Comparison of ENCODE assay signal across 9 mouse cellular contexts in the genomic region with DNA sequence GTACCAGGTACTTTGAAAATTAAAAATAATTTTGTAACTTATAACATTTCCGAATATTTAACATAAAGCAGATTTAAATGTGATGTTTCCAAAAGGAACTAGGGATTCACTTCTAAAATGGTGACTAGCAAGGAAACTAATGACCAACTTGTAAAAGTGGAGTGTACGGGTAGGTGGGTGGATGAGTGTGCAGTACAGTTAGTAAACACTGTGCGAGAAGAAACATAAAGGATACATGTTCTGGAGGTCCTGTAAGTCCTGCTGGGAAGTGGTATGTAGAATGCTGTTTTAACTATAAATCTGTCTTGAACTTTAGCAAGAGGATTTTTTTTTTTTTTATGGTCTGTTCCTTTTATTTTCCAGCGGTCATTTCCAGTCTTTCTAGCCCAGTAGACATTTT. TPM values are rescaled to one million over a fixed set of nuclear protein-coding genes. Genes with fewer than 3 reads are reported as not detected.
DNase-seq lines count a peak whose midpoint lies in the region; ATAC-seq and TF ChIP-seq lines count a peak whose summit lies in the region.
"Had no signal": no experiment of that assay in that cellular context is flagged by ENCODE, and none has a peak within 500 bp of the region (broad histone marks: within the 10 kb centered on the region; RNA-seq: fewer than 3 reads in every experiment).

No protein-coding gene starts in this region.

- TF ChIP-seq CTCF in E14TG2a.4 (conservative IDR thresholded peaks at IDR 0.05; ENCODE audit: low read length), result no peak

- intact Hi-C loops in heart, postnatal 14 days (cut with DNase I), result loop anchor here (2.0 to 10.0 kb wide), 2 partner anchors 14 to 258 kb away; a partner anchor contains a TSS

- DNase-seq in heart, embryonic 10.5 days (ENCODE audit: low spot score), result no peak
- no peak for DNase-seq in heart, postnatal 14 days
- no peak for DNase-seq in hindbrain, embryonic 10.5 days (ENCODE audit: low spot score)
- no peak for DNase-seq in urinary bladder, postnatal 4 days (ENCODE audit: low spot score in 2 of 2)
- no peak for DNase-seq in cerebellum, adult 18-20 months
- no peak for DNase-seq in urinary bladder, postnatal 10 days (ENCODE audit: low spot score)
- DNase-seq: kidney, postnatal 4 days had no signal

- H3K4me1 ChIP-seq in heart, embryonic 10.5 days, result peaks cover 14% of the 10 kb centered on the region
- H3K4me1 ChIP-seq in E14TG2a.4 (replicated peaks; ENCODE audit: low read depth, low read length), result peaks cover 34% of the 10 kb centered on the region
- H3K4me1 ChIP-seq in hindbrain, embryonic 10.5 days (replicated peaks), result peaks cover 49% of the 10 kb centered on the region
- peaks cover 8% of the 10 kb centered on the region for H3K4me1 ChIP-seq in liver, embryonic 16.5 days (ENCODE audit: control insufficient read depth, low read depth, low read length)

- H3K27ac ChIP-seq in heart, embryonic 10.5 days, result no peak overlapping the region
- H3K27ac ChIP-seq in hindbrain, embryonic 10.5 days, result peak overlapping the region; percentile 97; the same call in 1 of the 2 replicates
- H3K27ac ChIP-seq in liver, embryonic 16.5 days (ENCODE audit: low read length), result no peak overlapping the region

- H3K36me3 ChIP-seq in heart, embryonic 10.5 days, result peaks cover 14% of the 10 kb centered on the region
- H3K36me3 ChIP-seq in E14TG2a.4 (ENCODE audit: insufficient read depth, low read length), result peaks cover 25% of the 10 kb centered on the region
- peaks cover 18% of the 10 kb centered on the region for H3K36me3 ChIP-seq in hindbrain, embryonic 10.5 days
- peaks cover 11% of the 10 kb centered on the region for H3K36me3 ChIP-seq in liver, embryonic 16.5 days (ENCODE audit: control insufficient read depth, insufficient read depth)

- H3K9ac ChIP-seq in liver, embryonic 16.5 days (ENCODE audit: low read depth, low read length), result no peak overlapping the region

- peak overlapping the region; percentile 98 for H3K4me2 ChIP-seq in liver, embryonic 16.5 days (ENCODE audit: low read depth, low read length)

- no peaks in the 10 kb centered on the region for H3K9me3 ChIP-seq in heart, embryonic 10.5 days
- no peaks in the 10 kb centered on the region for H3K9me3 ChIP-seq in E14TG2a.4 (ENCODE audit: low read length)
- H3K9me3 ChIP-seq in hindbrain, embryonic 10.5 days, result no peaks in the 10 kb centered on the region
- H3K9me3 ChIP-seq in liver, embryonic 16.5 days (replicated peaks; ENCODE audit: control insufficient read depth, low read length), result no peaks in the 10 kb centered on the region

- 80% methylated on average over 4 of the region's 4 CpGs for WGBS in heart, embryonic 10.5 days
- 78% methylated on average over 4 of the region's 4 CpGs for WGBS in hindbrain, embryonic 10.5 days
- WGBS in liver, embryonic 16.5 days (ENCODE audit: insufficient replicate concordance), result 72% methylated on average over 4 of the region's 4 CpGs

- ATAC-seq in liver, embryonic 16.5 days (ENCODE audit: low read depth), result no peak

- H3K4me3 ChIP-seq in heart, embryonic 10.5 days, result peak overlapping the region; percentile 97
- H3K4me3 ChIP-seq in E14TG2a.4 (replicated peaks; ENCODE audit: low read length), result peak overlapping the region; percentile 90; the same call in 1 of the 2 replicates
- H3K4me3 ChIP-seq in hindbrain, embryonic 10.5 days, result peak overlapping the region; percentile 74
- H3K4me3 ChIP-seq in liver, embryonic 16.5 days (ENCODE audit: low read depth, low read length), result peak overlapping the region; percentile 98

- no peaks in the 10 kb centered on the region for H3K27me3 ChIP-seq in heart, embryonic 10.5 days (ENCODE audit: insufficient read depth, poor library complexity, severe bottlenecking)
- no peaks in the 10 kb centered on the region for H3K27me3 ChIP-seq in E14TG2a.4 (ENCODE audit: insufficient read depth, low read length)
- no peaks in the 10 kb centered on the region for H3K27me3 ChIP-seq in hindbrain, embryonic 10.5 days (ENCODE audit: insufficient read depth, poor library complexity, severe bottlenecking)
- no peaks in the 10 kb centered on the region for H3K27me3 ChIP-seq in liver, embryonic 16.5 days (ENCODE audit: control insufficient read depth, insufficient read depth, low read depth, low read length)

RNA-seq across cellular contexts. Expression of a gene that starts 1.7 kb away (rescaled TPM):
- 18.5 and 21.7 TPM in 2 replicates for polyA plus RNA-seq in heart, embryonic 10.5 days (2016; fragmentation: Nextera tagmentation; extraction: Ambion mirVana)
- 10 to 100 TPM; 64.1 to 67.6 TPM for total RNA-seq in heart, postnatal 14 days (2021)
- 22.3 and 31.1 TPM in 2 replicates for polyA plus RNA-seq in hindbrain, embryonic 10.5 days (2016; fragmentation: Nextera tagmentation; extraction: Ambion mirVana)
- polyA plus RNA-seq in liver, embryonic 16.5 days (2015; fragmentation: Nextera tagmentation; extraction: Ambion mirVana), result 11.6 and 11.8 TPM in 2 replicates

RNA-seq across cellular contexts. Expression of a gene that starts 32.8 kb away (rescaled TPM):
- 0.59 and 1.7 TPM in 2 replicates for polyA plus RNA-seq in heart, embryonic 10.5 days (2016; fragmentation: Nextera tagmentation; extraction: Ambion mirVana)
- total RNA-seq in heart, postnatal 14 days (2021), result 1 to 10 TPM; 1.5 to 1.8 TPM
- polyA plus RNA-seq in hindbrain, embryonic 10.5 days (2016; fragmentation: Nextera tagmentation; extraction: Ambion mirVana), result 0.61 and 2.0 TPM in 2 replicates
- 0.09 and 0.14 TPM in 2 replicates for polyA plus RNA-seq in liver, embryonic 16.5 days (2015; fragmentation: Nextera tagmentation; extraction: Ambion mirVana)
